Mouse (Mus musculus) testis, adult 2 months (tissue): ENCODE results near the gene Bcl2l10.

Source experiments
- CTCF ChIP-seq: fragments of 200-500 bp; IDR thresholded peaks from 2 replicates; pipeline ENCODE4 v1.5.1; 2012; ENCODE audit warnings: low read depth, mild to moderate bottlenecking, inconsistent platforms, low read length, moderate library complexity; ENCODE audit not compliant: control insufficient read depth, insufficient read depth, insufficient replicate concordance
- POLR2A ChIP-seq: fragments of 200-500 bp; IDR thresholded peaks from 2 replicates; pipeline ENCODE4 v1.6.1; 2012; ENCODE audit warnings: low read depth, mild to moderate bottlenecking, inconsistent platforms, low read length, moderate library complexity; ENCODE audit not compliant: control insufficient read depth

- no peak for TF ChIP-seq CTCF
- no peak for TF ChIP-seq POLR2A
Measured at GRCm38 (mm10) chr9:75384337-75384962, 36.9 kb downstream of the Bcl2l10 start.
